Mouse (Mus musculus): ENCODE measurements at regions not wholly inside any gene's neighbourhood (a gene's known extent, or its start where the extent isn't known, plus 50 kb on each side); places are given as distances from the start of the nearest gene placed in this dataset.

GRCm38 (mm10) chr2:138733846-138734245 is 477.5 kb downstream of the Btbd3 start:
- H3K36me3 ChIP-seq (ENCODE audit: control insufficient read depth, insufficient read depth, low read length): no peaks in the 10 kb centered on the region
- H3K9ac ChIP-seq (ENCODE audit: low read length): no peak overlapping the region
- H3K4me1 ChIP-seq (replicated peaks; ENCODE audit: control insufficient read depth, insufficient read depth): no peaks in the 10 kb centered on the region
- 33% methylated on average over 2 of the region's 2 CpGs for WGBS
- no peak for TF ChIP-seq EP300 (optimal IDR thresholded peaks at IDR 0.05)
- no peak for TF ChIP-seq CTCF (IDR thresholded peaks at IDR 0.05; ENCODE audit: low read depth)
- H3K4me2 ChIP-seq (replicated peaks; ENCODE audit: low read depth): no peak overlapping the region
- DNase-seq (ENCODE audit: low spot score): no peak
- H3K9me3 ChIP-seq (ENCODE audit: control insufficient read depth, low read length): no peaks in the 10 kb centered on the region
- no peaks in the 10 kb centered on the region for H3K27me3 ChIP-seq (ENCODE audit: control insufficient read depth, insufficient read depth, low read length)
- H3K27ac ChIP-seq (replicated peaks): no peak overlapping the region
- no peak for ATAC-seq (ENCODE audit: low FRiP score, low TSS enrichment)
- H3K4me3 ChIP-seq (ENCODE audit: low read depth, low read length): no peak overlapping the region

- ATAC-seq (ENCODE audit: low FRiP score, low TSS enrichment) (no peak), DNase-seq (ENCODE audit: low spot score) (no peak)
- no peaks in the 10 kb centered on the region for H3K36me3 ChIP-seq (ENCODE audit: control insufficient read depth, insufficient read depth, low read length)
- no peak overlapping the region for H3K9ac ChIP-seq (ENCODE audit: low read length)
- WGBS: 70% methylated on average over 4 of the region's 4 CpGs
- no peaks in the 10 kb centered on the region for H3K9me3 ChIP-seq (ENCODE audit: control insufficient read depth, low read length)
- no peaks in the 10 kb centered on the region for H3K27me3 ChIP-seq (ENCODE audit: control insufficient read depth, insufficient read depth, low read length)
- no peak overlapping the region for H3K27ac ChIP-seq (replicated peaks)
- H3K4me1 ChIP-seq (replicated peaks; ENCODE audit: control insufficient read depth, insufficient read depth): no peaks in the 10 kb centered on the region
- no peak for TF ChIP-seq CTCF (IDR thresholded peaks at IDR 0.05; ENCODE audit: low read depth)
- no peak overlapping the region for H3K4me3 ChIP-seq (ENCODE audit: low read depth, low read length)
- H3K4me2 ChIP-seq (replicated peaks; ENCODE audit: low read depth): no peak overlapping the region
Observed at GRCm38 (mm10) chr2:138744806-138745205, 488.4 kb downstream of the Btbd3 start.

- TF ChIP-seq CTCF (IDR thresholded peaks at IDR 0.05; ENCODE audit: low read depth) (no peak), EP300 (optimal IDR thresholded peaks at IDR 0.05) (no peak)
- WGBS: 87% methylated on average over 3 of the region's 3 CpGs
Observed at GRCm38 (mm10) chr2:138760439-138760963, 504.1 kb downstream of the Btbd3 start.

GRCm38 (mm10) chr2:138761400-138761799 is 505.0 kb downstream of the Btbd3 start:
- Histone ChIP-seq H3K27me3 (ENCODE audit: control insufficient read depth, insufficient read depth, low read length) (no peaks in the 10 kb centered on the region), H3K9me3 (ENCODE audit: control insufficient read depth, low read length) (no peaks in the 10 kb centered on the region), H3K4me2 (replicated peaks; ENCODE audit: low read depth) (no peak overlapping the region), H3K27ac (replicated peaks) (no peak overlapping the region), H3K4me1 (replicated peaks; ENCODE audit: control insufficient read depth, insufficient read depth) (no peaks in the 10 kb centered on the region), H3K4me3 (ENCODE audit: low read depth, low read length) (no peak overlapping the region), H3K9ac (ENCODE audit: low read length) (no peak overlapping the region), H3K36me3 (ENCODE audit: control insufficient read depth, insufficient read depth, low read length) (no peaks in the 10 kb centered on the region)
- TF ChIP-seq EP300 (optimal IDR thresholded peaks at IDR 0.05) (no peak), CTCF (IDR thresholded peaks at IDR 0.05; ENCODE audit: low read depth) (no peak)
- no peak for ATAC-seq (ENCODE audit: low FRiP score, low TSS enrichment)
- WGBS: 84% methylated on average over 1 of the region's 1 CpGs
- DNase-seq (ENCODE audit: low spot score): no peak

More at GRCm38 (mm10) chr2:138760439-138760963, 504.1 kb downstream of the Btbd3 start:
- Histone ChIP-seq H3K9ac (ENCODE audit: low read length) (no peak overlapping the region), H3K27ac (replicated peaks) (no peak overlapping the region), H3K4me1 (replicated peaks; ENCODE audit: control insufficient read depth, insufficient read depth) (no peaks in the 10 kb centered on the region), H3K27me3 (ENCODE audit: control insufficient read depth, insufficient read depth, low read length) (no peaks in the 10 kb centered on the region), H3K9me3 (ENCODE audit: control insufficient read depth, low read length) (no peaks in the 10 kb centered on the region), H3K4me3 (ENCODE audit: low read depth, low read length) (no peak overlapping the region), H3K36me3 (ENCODE audit: control insufficient read depth, insufficient read depth, low read length) (no peaks in the 10 kb centered on the region), H3K4me2 (replicated peaks; ENCODE audit: low read depth) (no peak overlapping the region)
- no peak for DNase-seq (ENCODE audit: low spot score)
- ATAC-seq (ENCODE audit: low FRiP score, low TSS enrichment): no peak

- Histone ChIP-seq H3K36me3 (ENCODE audit: control insufficient read depth, insufficient read depth, low read length) (no peaks in the 10 kb centered on the region), H3K9ac (ENCODE audit: low read length) (no peak overlapping the region), H3K4me2 (replicated peaks; ENCODE audit: low read depth) (no peak overlapping the region), H3K4me3 (ENCODE audit: low read depth, low read length) (no peak overlapping the region), H3K9me3 (ENCODE audit: control insufficient read depth, low read length) (no peaks in the 10 kb centered on the region), H3K4me1 (replicated peaks; ENCODE audit: control insufficient read depth, insufficient read depth) (no peaks in the 10 kb centered on the region), H3K27me3 (ENCODE audit: control insufficient read depth, insufficient read depth, low read length) (no peaks in the 10 kb centered on the region), H3K27ac (replicated peaks) (no peak overlapping the region)
- WGBS: 69% methylated on average over 9 of the region's 9 CpGs
- no peak for ATAC-seq (ENCODE audit: low FRiP score, low TSS enrichment)
- TF ChIP-seq EP300 (optimal IDR thresholded peaks at IDR 0.05): no peak
- no peak for TF ChIP-seq CTCF (IDR thresholded peaks at IDR 0.05; ENCODE audit: low read depth)
- DNase-seq (ENCODE audit: low spot score): no peak
Observed at GRCm38 (mm10) chr2:138766275-138766842, 510.0 kb downstream of the Btbd3 start.

GRCm38 (mm10) chr2:138783781-138784180 is 527.4 kb downstream of the Btbd3 start:
- no peak overlapping the region for H3K4me3 ChIP-seq (ENCODE audit: low read depth, low read length)
- WGBS: 76% methylated on average over 3 of the region's 3 CpGs
- no peak for TF ChIP-seq EP300 (optimal IDR thresholded peaks at IDR 0.05)
- no peak for TF ChIP-seq CTCF (IDR thresholded peaks at IDR 0.05; ENCODE audit: low read depth)

More at GRCm38 (mm10) chr2:138783781-138784180, 527.4 kb downstream of the Btbd3 start:
- Histone ChIP-seq H3K27me3 (ENCODE audit: control insufficient read depth, insufficient read depth, low read length) (no peaks in the 10 kb centered on the region), H3K36me3 (ENCODE audit: control insufficient read depth, insufficient read depth, low read length) (no peaks in the 10 kb centered on the region), H3K4me1 (replicated peaks; ENCODE audit: control insufficient read depth, insufficient read depth) (no peaks in the 10 kb centered on the region), H3K27ac (replicated peaks) (no peak overlapping the region), H3K9me3 (ENCODE audit: control insufficient read depth, low read length) (no peaks in the 10 kb centered on the region), H3K4me2 (replicated peaks; ENCODE audit: low read depth) (no peak overlapping the region), H3K9ac (ENCODE audit: low read length) (no peak overlapping the region)
- no peak for DNase-seq (ENCODE audit: low spot score)
- no peak for ATAC-seq (ENCODE audit: low FRiP score, low TSS enrichment)

Measured in stomach, postnatal 0 days (tissue).